Mouse (Mus musculus): Measurements from ENCODE around the gene Set. TPM values are rescaled to one million over a fixed set of nuclear protein-coding genes. Genes with fewer than 3 reads are reported as not detected.
A peak's percentile ranks its signal among the peaks of the same experiment; 100 is the strongest.

The Set gene
- total and polyA plus RNA-seq, 2 experiments from 2014 or later = 190 to 345 TPM

GRCm38 (mm10) chr2:30112564-30112963, 55.4 kb downstream of the Set start:
- H3K4me3 ChIP-seq (ENCODE audit: low read depth, low read length) = no peak overlapping the region
- no peaks in the 10 kb centered on the region for H3K4me1 ChIP-seq (ENCODE audit: insufficient read depth, low read length)
- H3K9me3 ChIP-seq (ENCODE audit: low read length) = no peaks in the 10 kb centered on the region
- no peak for ATAC-seq (ENCODE audit: low FRiP score)
- WGBS = 85% methylated on average over 5 of the region's 5 CpGs
- H3K27me3 ChIP-seq (ENCODE audit: insufficient read depth, low read length) = no peaks in the 10 kb centered on the region
- no peak overlapping the region for H3K4me2 ChIP-seq (ENCODE audit: low read depth, low read length, poor library complexity, severe bottlenecking)
- no peak overlapping the region for H3K9ac ChIP-seq (replicated peaks; ENCODE audit: low read length, poor library complexity, severe bottlenecking)
- no peak for TF ChIP-seq CTCF (IDR thresholded peaks at IDR 0.05)
- no peak overlapping the region for H3K27ac ChIP-seq (ENCODE audit: low read depth, low read length)
- no peak for DNase-seq (ENCODE audit: low spot score)
- H3K36me3 ChIP-seq (ENCODE audit: insufficient read depth, low read length) = peaks cover 58% of the 10 kb centered on the region

GRCm38 (mm10) chr2:30119641-30120051, 62.5 kb downstream of the Set start:
- DNase-seq (ENCODE audit: low spot score) (peak; percentile 51), ATAC-seq (ENCODE audit: low FRiP score) (no peak)
- Histone ChIP-seq H3K36me3 (ENCODE audit: insufficient read depth, low read length) (peaks cover 12% of the 10 kb centered on the region; the same call in 1 of the 2 replicates), H3K27me3 (ENCODE audit: insufficient read depth, low read length) (no peaks in the 10 kb centered on the region), H3K9ac (replicated peaks; ENCODE audit: low read length, poor library complexity, severe bottlenecking) (no peak overlapping the region), H3K4me1 (ENCODE audit: insufficient read depth, low read length) (peaks cover 6% of the 10 kb centered on the region), H3K4me2 (ENCODE audit: low read depth, low read length, poor library complexity, severe bottlenecking) (no peak overlapping the region), H3K4me3 (ENCODE audit: low read depth, low read length) (no peak overlapping the region), H3K9me3 (ENCODE audit: low read length) (no peaks in the 10 kb centered on the region), H3K27ac (ENCODE audit: low read depth, low read length) (no peak overlapping the region)
- 9% methylated on average over 6 of the region's 6 CpGs for WGBS
- no peak for TF ChIP-seq CTCF (IDR thresholded peaks at IDR 0.05)

- no peak overlapping the region for H3K27ac ChIP-seq (ENCODE audit: low read depth, low read length)
- no peak overlapping the region for H3K4me3 ChIP-seq (ENCODE audit: low read depth, low read length)
- no peak overlapping the region for H3K4me2 ChIP-seq (ENCODE audit: low read depth, low read length, poor library complexity, severe bottlenecking)
- DNase-seq (ENCODE audit: low spot score) (no peak), ATAC-seq (ENCODE audit: low FRiP score) (no peak)
- H3K9me3 ChIP-seq (ENCODE audit: low read length) = no peaks in the 10 kb centered on the region
- no peak overlapping the region for H3K9ac ChIP-seq (replicated peaks; ENCODE audit: low read length, poor library complexity, severe bottlenecking)
- no peak for TF ChIP-seq CTCF (IDR thresholded peaks at IDR 0.05)
- 77% methylated on average over 4 of the region's 4 CpGs for WGBS
- H3K27me3 ChIP-seq (ENCODE audit: insufficient read depth, low read length) = no peaks in the 10 kb centered on the region
- peaks cover 6% of the 10 kb centered on the region for H3K4me1 ChIP-seq (ENCODE audit: insufficient read depth, low read length)
- H3K36me3 ChIP-seq (ENCODE audit: insufficient read depth, low read length) = peaks cover 8% of the 10 kb centered on the region; the same call in 1 of the 2 replicates
These were observed 63.1 kb downstream of the Set start for GRCm38 (mm10) chr2:30120269-30120668.

Other genes starting within 250 kb of the Set start
- gene Urm1, start 237.3 kb upstream of the Set start, total RNA-seq (2014; rRNA removed) = 66.9 and 73.5 TPM in 2 replicates
- gene Urm1, start 237.3 kb upstream of the Set start, polyA plus RNA-seq (2015; fragmentation: Nextera tagmentation; extraction: Ambion mirVana) = 30.7 and 32.6 TPM in 2 replicates
- 21.4 and 28.0 TPM in 2 replicates for gene Cercam, start 188.2 kb upstream of the Set start, total RNA-seq (2014; rRNA removed)
- gene Cercam, start 188.2 kb upstream of the Set start, polyA plus RNA-seq (2015; fragmentation: Nextera tagmentation; extraction: Ambion mirVana) = 22.8 and 26.0 TPM in 2 replicates
- 77.0 and 102 TPM in 2 replicates for gene Odf2, start 168.2 kb upstream of the Set start, total RNA-seq (2014; rRNA removed)
- gene Odf2, start 168.2 kb upstream of the Set start, polyA plus RNA-seq (2015; fragmentation: Nextera tagmentation; extraction: Ambion mirVana) = 72.0 and 90.9 TPM in 2 replicates
- gene Gle1, start 122.0 kb upstream of the Set start, total RNA-seq (2014; rRNA removed) = 37.7 and 45.5 TPM in 2 replicates
- 55.0 and 56.0 TPM in 2 replicates for gene Gle1, start 122.0 kb upstream of the Set start, polyA plus RNA-seq (2015; fragmentation: Nextera tagmentation; extraction: Ambion mirVana)
- gene Sptan1, start 91.8 kb upstream of the Set start, total RNA-seq (2014; rRNA removed) = 796 and 822 TPM in 2 replicates
- 193 and 200 TPM in 2 replicates for gene Sptan1, start 91.8 kb upstream of the Set start, polyA plus RNA-seq (2015; fragmentation: Nextera tagmentation; extraction: Ambion mirVana)
- gene Wdr34, start 8.5 kb upstream of the Set start, total RNA-seq (2014; rRNA removed) = 87.3 and 96.1 TPM in 2 replicates
- gene Wdr34, start 8.5 kb upstream of the Set start, polyA plus RNA-seq (2015; fragmentation: Nextera tagmentation; extraction: Ambion mirVana) = 76.2 and 82.7 TPM in 2 replicates
- gene Pkn3, start 20.3 kb downstream of the Set start, total RNA-seq (2014; rRNA removed) = 1.7 and 2.4 TPM in 2 replicates
- gene Pkn3, start 20.3 kb downstream of the Set start, polyA plus RNA-seq (2015; fragmentation: Nextera tagmentation; extraction: Ambion mirVana) = 0.73 and 1.2 TPM in 2 replicates
- 17.7 and 30.7 TPM in 2 replicates for gene Zdhhc12, start 36.3 kb downstream of the Set start, total RNA-seq (2014; rRNA removed)
- 23.8 and 28.9 TPM in 2 replicates for gene Zdhhc12, start 36.3 kb downstream of the Set start, polyA plus RNA-seq (2015; fragmentation: Nextera tagmentation; extraction: Ambion mirVana)
- gene Zer1, start 67.2 kb downstream of the Set start, total RNA-seq (2014; rRNA removed) = 88.2 and 93.2 TPM in 2 replicates
- 12.3 and 14.7 TPM in 2 replicates for gene Zer1, start 67.2 kb downstream of the Set start, polyA plus RNA-seq (2015; fragmentation: Nextera tagmentation; extraction: Ambion mirVana)
- gene Tbc1d13, start 76.4 kb downstream of the Set start, total RNA-seq (2014; rRNA removed) = 141 and 168 TPM in 2 replicates
- 8.1 and 10.6 TPM in 2 replicates for gene Tbc1d13, start 76.4 kb downstream of the Set start, polyA plus RNA-seq (2015; fragmentation: Nextera tagmentation; extraction: Ambion mirVana)
- 43.7 and 51.3 TPM in 2 replicates for gene Endog, start 114.1 kb downstream of the Set start, total RNA-seq (2014; rRNA removed)
- 38.9 and 42.2 TPM in 2 replicates for gene Endog, start 114.1 kb downstream of the Set start, polyA plus RNA-seq (2015; fragmentation: Nextera tagmentation; extraction: Ambion mirVana)
- 38.4 and 47.6 TPM in 2 replicates for gene Spout1, start 121.1 kb downstream of the Set start, total RNA-seq (2014; rRNA removed)
- 55.9 and 60.8 TPM in 2 replicates for gene Spout1, start 121.1 kb downstream of the Set start, polyA plus RNA-seq (2015; fragmentation: Nextera tagmentation; extraction: Ambion mirVana)
- 21.9 and 26.4 TPM in 2 replicates for gene Kyat1, start 148.5 kb downstream of the Set start, total RNA-seq (2014; rRNA removed)
- gene Kyat1, start 148.5 kb downstream of the Set start, polyA plus RNA-seq (2015; fragmentation: Nextera tagmentation; extraction: Ambion mirVana) = 16.4 and 17.9 TPM in 2 replicates
- gene Lrrc8a, start 180.3 kb downstream of the Set start, total RNA-seq (2014; rRNA removed) = 52.5 and 65.4 TPM in 2 replicates
- gene Lrrc8a, start 180.3 kb downstream of the Set start, polyA plus RNA-seq (2015; fragmentation: Nextera tagmentation; extraction: Ambion mirVana) = 55.3 and 56.0 TPM in 2 replicates
- gene Gm28035, start 183.2 kb downstream of the Set start, total RNA-seq (2014; rRNA removed) = 3.4 and 6.0 TPM in 2 replicates
- 0.09 and 0.11 TPM in 2 replicates for gene Gm28035, start 183.2 kb downstream of the Set start, polyA plus RNA-seq (2015; fragmentation: Nextera tagmentation; extraction: Ambion mirVana)
- 7.2 and 9.0 TPM in 2 replicates for gene Phyhd1, start 208.8 kb downstream of the Set start, total RNA-seq (2014; rRNA removed)
- gene Phyhd1, start 208.8 kb downstream of the Set start, polyA plus RNA-seq (2015; fragmentation: Nextera tagmentation; extraction: Ambion mirVana) = 3.9 and 4.4 TPM in 2 replicates
- gene Gm28038, start 223.7 kb downstream of the Set start, total RNA-seq (2014; rRNA removed) = not detected in 2 replicates
- not detected in 2 replicates for gene Gm28038, start 223.7 kb downstream of the Set start, polyA plus RNA-seq (2015; fragmentation: Nextera tagmentation; extraction: Ambion mirVana)
- gene Dolk, start 229.0 kb downstream of the Set start, total RNA-seq (2014; rRNA removed) = 35.4 and 44.7 TPM in 2 replicates
- 38.7 and 42.9 TPM in 2 replicates for gene Dolk, start 229.0 kb downstream of the Set start, polyA plus RNA-seq (2015; fragmentation: Nextera tagmentation; extraction: Ambion mirVana)
- 29.5 and 33.4 TPM in 2 replicates for gene Nup188, start 229.0 kb downstream of the Set start, total RNA-seq (2014; rRNA removed)
- gene Nup188, start 229.0 kb downstream of the Set start, polyA plus RNA-seq (2015; fragmentation: Nextera tagmentation; extraction: Ambion mirVana) = 12.2 and 15.7 TPM in 2 replicates

All from midbrain, postnatal 0 days (tissue).